Mouse (Mus musculus): Measurements from ENCODE around the gene Tnfrsf1b. TPM values are rescaled to one million over a fixed set of nuclear protein-coding genes. Genes with fewer than 3 reads are reported as not detected.

The Tnfrsf1b gene
- polyA plus RNA-seq, 1 experiment from 2014 or later: 2.0 TPM

- Histone ChIP-seq H3K9ac (ENCODE audit: low read length) (no peak overlapping the region), H3K4me1 (ENCODE audit: control insufficient read depth, insufficient read depth, low read length) (no peaks in the 10 kb centered on the region), H3K4me2 (ENCODE audit: low read depth) (no peak overlapping the region), H3K27me3 (ENCODE audit: control insufficient read depth, insufficient read depth, low read length) (no peaks in the 10 kb centered on the region), H3K9me3 (ENCODE audit: control insufficient read depth, low read length) (no peaks in the 10 kb centered on the region), H3K36me3 (ENCODE audit: control insufficient read depth, insufficient read depth, low read length) (no peaks in the 10 kb centered on the region), H3K27ac (ENCODE audit: low read depth, low read length) (no peak overlapping the region), H3K4me3 (ENCODE audit: low read depth, low read length) (no peak overlapping the region)
- WGBS: 18% methylated on average over 2 of the region's 2 CpGs
- no peak for ATAC-seq (ENCODE audit: insufficient read depth, low FRiP score, low TSS enrichment)
- DNase-seq (ENCODE audit: low spot score): no peak
Measured at GRCm38 (mm10) chr4:145264761-145265160, 18.1 kb upstream of the Tnfrsf1b start.

- H3K27ac ChIP-seq (ENCODE audit: low read depth, low read length): no peak overlapping the region
- H3K9ac ChIP-seq (ENCODE audit: low read length): no peak overlapping the region
- no peak overlapping the region for H3K4me2 ChIP-seq (ENCODE audit: low read depth)
- DNase-seq (ENCODE audit: low spot score): no peak
- H3K36me3 ChIP-seq (ENCODE audit: control insufficient read depth, insufficient read depth, low read length): no peaks in the 10 kb centered on the region
- H3K27me3 ChIP-seq (ENCODE audit: control insufficient read depth, insufficient read depth, low read length): no peaks in the 10 kb centered on the region
- H3K4me1 ChIP-seq (ENCODE audit: control insufficient read depth, insufficient read depth, low read length): no peaks in the 10 kb centered on the region
- WGBS: 77% methylated on average over 1 of the region's 1 CpGs
- no peak for ATAC-seq (ENCODE audit: insufficient read depth, low FRiP score, low TSS enrichment)
- no peak overlapping the region for H3K4me3 ChIP-seq (ENCODE audit: low read depth, low read length)
- no peaks in the 10 kb centered on the region for H3K9me3 ChIP-seq (ENCODE audit: control insufficient read depth, low read length)
Measured at GRCm38 (mm10) chr4:145263583-145263982, 16.9 kb upstream of the Tnfrsf1b start.

- 73% methylated on average over 5 of the region's 5 CpGs for WGBS
- Histone ChIP-seq H3K27ac (ENCODE audit: low read depth, low read length) (no peak overlapping the region), H3K9me3 (ENCODE audit: control insufficient read depth, low read length) (no peaks in the 10 kb centered on the region), H3K4me1 (ENCODE audit: control insufficient read depth, insufficient read depth, low read length) (no peaks in the 10 kb centered on the region), H3K9ac (ENCODE audit: low read length) (no peak overlapping the region), H3K27me3 (ENCODE audit: control insufficient read depth, insufficient read depth, low read length) (no peaks in the 10 kb centered on the region), H3K4me3 (ENCODE audit: low read depth, low read length) (no peak overlapping the region), H3K36me3 (ENCODE audit: control insufficient read depth, insufficient read depth, low read length) (no peaks in the 10 kb centered on the region), H3K4me2 (ENCODE audit: low read depth) (no peak overlapping the region)
- no peak for DNase-seq (ENCODE audit: low spot score)
- ATAC-seq (ENCODE audit: insufficient read depth, low FRiP score, low TSS enrichment): no peak
Measured at GRCm38 (mm10) chr4:145260802-145261201, 14.1 kb upstream of the Tnfrsf1b start.

GRCm38 (mm10) chr4:145257751-145258434 is 11.2 kb upstream of the Tnfrsf1b start:
- Histone ChIP-seq H3K36me3 (ENCODE audit: control insufficient read depth, insufficient read depth, low read length) (no peaks in the 10 kb centered on the region), H3K4me1 (ENCODE audit: control insufficient read depth, insufficient read depth, low read length) (no peaks in the 10 kb centered on the region), H3K4me3 (ENCODE audit: low read depth, low read length) (no peak overlapping the region), H3K27me3 (ENCODE audit: control insufficient read depth, insufficient read depth, low read length) (no peaks in the 10 kb centered on the region), H3K9ac (ENCODE audit: low read length) (no peak overlapping the region), H3K27ac (ENCODE audit: low read depth, low read length) (no peak overlapping the region), H3K4me2 (ENCODE audit: low read depth) (no peak overlapping the region), H3K9me3 (ENCODE audit: control insufficient read depth, low read length) (no peaks in the 10 kb centered on the region)
- ATAC-seq (ENCODE audit: insufficient read depth, low FRiP score, low TSS enrichment) (no peak), DNase-seq (ENCODE audit: low spot score) (no peak)
- WGBS: 70% methylated on average over 5 of the region's 5 CpGs

GRCm38 (mm10) chr4:145256144-145256543 is 9.5 kb upstream of the Tnfrsf1b start:
- DNase-seq (ENCODE audit: low spot score): no peak
- WGBS: 91% methylated on average over 5 of the region's 5 CpGs
- no peak for ATAC-seq (ENCODE audit: insufficient read depth, low FRiP score, low TSS enrichment)
- Histone ChIP-seq H3K4me1 (ENCODE audit: control insufficient read depth, insufficient read depth, low read length) (no peaks in the 10 kb centered on the region), H3K27ac (ENCODE audit: low read depth, low read length) (no peak overlapping the region), H3K4me2 (ENCODE audit: low read depth) (no peak overlapping the region), H3K27me3 (ENCODE audit: control insufficient read depth, insufficient read depth, low read length) (no peaks in the 10 kb centered on the region), H3K9ac (ENCODE audit: low read length) (no peak overlapping the region), H3K4me3 (ENCODE audit: low read depth, low read length) (no peak overlapping the region), H3K9me3 (ENCODE audit: control insufficient read depth, low read length) (no peaks in the 10 kb centered on the region), H3K36me3 (ENCODE audit: control insufficient read depth, insufficient read depth, low read length) (no peaks in the 10 kb centered on the region)

- Histone ChIP-seq H3K9me3 (ENCODE audit: control insufficient read depth, low read length) (no peaks in the 10 kb centered on the region), H3K9ac (ENCODE audit: low read length) (no peak overlapping the region), H3K4me1 (ENCODE audit: control insufficient read depth, insufficient read depth, low read length) (no peaks in the 10 kb centered on the region), H3K36me3 (ENCODE audit: control insufficient read depth, insufficient read depth, low read length) (no peaks in the 10 kb centered on the region), H3K27me3 (ENCODE audit: control insufficient read depth, insufficient read depth, low read length) (no peaks in the 10 kb centered on the region), H3K4me2 (ENCODE audit: low read depth) (no peak overlapping the region), H3K27ac (ENCODE audit: low read depth, low read length) (no peak overlapping the region), H3K4me3 (ENCODE audit: low read depth, low read length) (no peak overlapping the region)
- ATAC-seq (ENCODE audit: insufficient read depth, low FRiP score, low TSS enrichment) (no peak), DNase-seq (ENCODE audit: low spot score) (no peak)
- WGBS: 61% methylated on average over 13 of the region's 13 CpGs
Measured at GRCm38 (mm10) chr4:145254418-145254817, 7.7 kb upstream of the Tnfrsf1b start.

- H3K9ac ChIP-seq (ENCODE audit: low read length): no peak overlapping the region
- ATAC-seq (ENCODE audit: insufficient read depth, low FRiP score, low TSS enrichment): no peak
- no peak overlapping the region for H3K4me3 ChIP-seq (ENCODE audit: low read depth, low read length)
- no peak overlapping the region for H3K27ac ChIP-seq (ENCODE audit: low read depth, low read length)
- no peaks in the 10 kb centered on the region for H3K4me1 ChIP-seq (ENCODE audit: control insufficient read depth, insufficient read depth, low read length)
- H3K9me3 ChIP-seq (ENCODE audit: control insufficient read depth, low read length): no peaks in the 10 kb centered on the region
- H3K36me3 ChIP-seq (ENCODE audit: control insufficient read depth, insufficient read depth, low read length): no peaks in the 10 kb centered on the region
- DNase-seq (ENCODE audit: low spot score): no peak
- no peak overlapping the region for H3K4me2 ChIP-seq (ENCODE audit: low read depth)
- no peaks in the 10 kb centered on the region for H3K27me3 ChIP-seq (ENCODE audit: control insufficient read depth, insufficient read depth, low read length)
- 87% methylated on average over 8 of the region's 8 CpGs for WGBS
Measured at GRCm38 (mm10) chr4:145252611-145253010, 5.9 kb upstream of the Tnfrsf1b start.

GRCm38 (mm10) chr4:145251546-145251945 is 4.9 kb upstream of the Tnfrsf1b start:
- no peaks in the 10 kb centered on the region for H3K36me3 ChIP-seq (ENCODE audit: control insufficient read depth, insufficient read depth, low read length)
- no peak overlapping the region for H3K4me3 ChIP-seq (ENCODE audit: low read depth, low read length)
- H3K4me2 ChIP-seq (ENCODE audit: low read depth): no peak overlapping the region
- no peak overlapping the region for H3K27ac ChIP-seq (ENCODE audit: low read depth, low read length)
- no peaks in the 10 kb centered on the region for H3K4me1 ChIP-seq (ENCODE audit: control insufficient read depth, insufficient read depth, low read length)
- H3K9me3 ChIP-seq (ENCODE audit: control insufficient read depth, low read length): no peaks in the 10 kb centered on the region
- H3K9ac ChIP-seq (ENCODE audit: low read length): no peak overlapping the region
- DNase-seq (ENCODE audit: low spot score) (no peak), ATAC-seq (ENCODE audit: insufficient read depth, low FRiP score, low TSS enrichment) (no peak)
- 0 out of 2 replicates have a peak, but pooled peaks cover 2% of the 10 kb centered on the region for H3K27me3 ChIP-seq (ENCODE audit: control insufficient read depth, insufficient read depth, low read length)
- WGBS: 89% methylated on average over 4 of the region's 4 CpGs

GRCm38 (mm10) chr4:145250002-145250401 is 3.3 kb upstream of the Tnfrsf1b start:
- H3K9me3 ChIP-seq (ENCODE audit: control insufficient read depth, low read length): no peaks in the 10 kb centered on the region
- H3K36me3 ChIP-seq (ENCODE audit: control insufficient read depth, insufficient read depth, low read length): no peaks in the 10 kb centered on the region
- DNase-seq (ENCODE audit: low spot score) (no peak), ATAC-seq (ENCODE audit: insufficient read depth, low FRiP score, low TSS enrichment) (no peak)
- peaks cover 5% of the 10 kb centered on the region; the same call in 1 of the 2 replicates for H3K27me3 ChIP-seq (ENCODE audit: control insufficient read depth, insufficient read depth, low read length)
- no peak overlapping the region for H3K4me2 ChIP-seq (ENCODE audit: low read depth)
- WGBS: 85% methylated on average over 4 of the region's 4 CpGs
- no peak overlapping the region for H3K4me3 ChIP-seq (ENCODE audit: low read depth, low read length)
- no peaks in the 10 kb centered on the region for H3K4me1 ChIP-seq (ENCODE audit: control insufficient read depth, insufficient read depth, low read length)
- H3K9ac ChIP-seq (ENCODE audit: low read length): no peak overlapping the region
- no peak overlapping the region for H3K27ac ChIP-seq (ENCODE audit: low read depth, low read length)

Data from neural tube, embryonic 11.5 days (tissue).